Mouse (Mus musculus) B cell, adult 67 days (primary cell): Measurements from ENCODE around the gene Rps6ka5. TPM values are rescaled to one million over a fixed set of nuclear protein-coding genes. Genes with fewer than 3 reads are reported as not detected.

Experiments used
- total RNA-seq, 2 experiments: library from RNA; stranded (reverse); gene quantifications; 4 replicates each; pipeline ENCODE4 v1.2.4; 2023

Gene Rps6ka5
- 10 to 100 TPM; 47.9 to 51.6 TPM for total RNA-seq

DNA sequence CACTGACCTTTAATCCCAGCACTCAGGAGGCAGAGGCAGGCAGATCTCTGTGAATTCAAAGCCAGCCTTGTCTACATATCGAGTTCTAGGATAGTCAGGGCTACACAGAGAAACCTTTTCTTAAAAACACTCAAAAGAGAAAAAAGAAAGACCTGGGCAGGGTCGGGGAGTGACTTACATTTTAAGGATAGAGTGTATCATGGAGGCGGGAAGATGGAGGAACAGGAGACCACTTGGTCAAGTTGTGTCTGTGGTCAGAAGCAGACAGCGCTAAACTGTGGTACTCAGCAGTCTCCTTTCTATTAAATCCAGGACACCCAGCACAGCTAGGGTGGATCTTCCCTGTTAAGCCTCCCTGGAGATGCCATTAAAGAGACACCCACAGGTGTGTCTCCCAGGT is at the start of gene Rps6ka5:
Rps6ka5 (minus strand) TSS at position 333 of the 400 bp plus-strand sequence.

DNA sequence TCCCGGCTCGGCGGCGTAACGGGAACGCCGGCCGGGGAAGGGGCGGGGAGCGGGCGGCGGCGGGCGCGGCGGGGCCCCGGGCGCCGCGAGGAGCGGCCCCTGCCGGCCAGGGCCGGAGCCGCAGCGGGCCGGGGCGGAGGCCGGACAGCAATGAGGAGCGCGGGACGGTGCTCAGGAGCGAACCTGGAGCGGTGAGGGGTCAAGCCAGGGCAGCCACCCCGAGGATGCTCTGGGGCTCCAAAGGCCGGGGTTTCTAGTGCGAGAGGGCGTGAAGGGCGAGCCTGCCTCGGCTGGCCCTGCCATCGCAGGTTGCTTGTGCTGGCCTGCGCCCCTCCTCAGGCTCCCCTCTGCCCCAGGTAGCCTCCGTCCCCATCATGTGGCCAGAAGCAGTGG is 206.0 kb downstream of the Rps6ka5 start, which contains the start of gene Ttc7b:
Ttc7b (minus strand) TSS at position 33 of the 393 bp plus-strand sequence.

Other genes with a start within 250 kb of the Rps6ka5 start
- gene Ttc7b, start 206.2 kb downstream of the Rps6ka5 start, total RNA-seq: 10 to 100 TPM; 19.2 to 22.1 TPM
- 1 to 10 TPM; 8.5 to 9.5 TPM for gene Dglucy, start 52.1 kb upstream of the Rps6ka5 start, total RNA-seq
- gene Gpr68, start 181.2 kb upstream of the Rps6ka5 start, total RNA-seq: 1 to 10 TPM; 2.4 to 3.5 TPM